Mouse (Mus musculus) T-cell, adult 2 months (primary cell): ENCODE measurements at regions not wholly inside any gene's neighbourhood (a gene's known extent, or its start where the extent isn't known, plus 50 kb on each side); places are given as distances from the start of the nearest gene placed in this dataset.
"Not testable (repeated sequence)": the region's sequence is repeated elsewhere in the genome, so short reads cannot be mapped to it uniquely, and the experiment has no call there.

Experiments
- DNase-seq: peaks from one replicate; pipeline ENCODE4 v3.0.0; 2022; ENCODE audit warnings: low spot score

GRCm38 (mm10) chr1:95397188-95397587 is 83.8 kb downstream of the Fam174a start:
- no peak for DNase-seq

GRCm38 (mm10) chr1:95399764-95400163 is 86.3 kb downstream of the Fam174a start:
- DNase-seq, result no peak

- DNase-seq, result no peak
Measured at GRCm38 (mm10) chr1:95422253-95422652, 108.8 kb downstream of the Fam174a start.

GRCm38 (mm10) chr1:95425420-95425819 is 112.0 kb downstream of the Fam174a start:
- no peak for DNase-seq

- no peak for DNase-seq
Measured at GRCm38 (mm10) chr1:95437155-95437554, 123.7 kb downstream of the Fam174a start.

GRCm38 (mm10) chr1:95445541-95445940 is 132.1 kb downstream of the Fam174a start:
- no peak for DNase-seq

- no peak for DNase-seq
Measured at GRCm38 (mm10) chr1:95448962-95449558, 135.6 kb downstream of the Fam174a start.

- no peak for DNase-seq
Measured at GRCm38 (mm10) chr1:95450920-95451332, 137.5 kb downstream of the Fam174a start.

- DNase-seq, result peak; percentile 18
Measured at GRCm38 (mm10) chr1:95451755-95452154, 138.3 kb downstream of the Fam174a start.

GRCm38 (mm10) chr1:95454246-95454645 is 140.8 kb downstream of the Fam174a start:
- DNase-seq, result no peak

- DNase-seq, result no peak
Measured at GRCm38 (mm10) chr1:95459355-95459754, 145.9 kb downstream of the Fam174a start.

- no peak for DNase-seq
Measured at GRCm38 (mm10) chr1:95468095-95468494, 154.7 kb downstream of the Fam174a start.

- DNase-seq, result no peak
Measured at GRCm38 (mm10) chr1:95468772-95469171, 155.3 kb downstream of the Fam174a start.

- DNase-seq, result no peak
Measured at GRCm38 (mm10) chr1:95470491-95470890, 157.1 kb downstream of the Fam174a start.

GRCm38 (mm10) chr1:95493004-95493403 is 174.4 kb downstream of the St8sia4 start:
- DNase-seq, result no peak

- DNase-seq, result not testable (repeated sequence)
Measured at GRCm38 (mm10) chr1:95500671-95501070, 166.7 kb downstream of the St8sia4 start.

GRCm38 (mm10) chr1:95508718-95509117 is 158.7 kb downstream of the St8sia4 start:
- no peak for DNase-seq

- no peak for DNase-seq
Measured at GRCm38 (mm10) chr1:95528726-95529125, 138.6 kb downstream of the St8sia4 start.

GRCm38 (mm10) chr1:95531017-95531416 is 136.4 kb downstream of the St8sia4 start:
- no peak for DNase-seq
